Mouse (Mus musculus) lung, embryonic 15.5 days (tissue): ENCODE data around the gene Actr8. TPM values are rescaled to one million over a fixed set of nuclear protein-coding genes. Genes with fewer than 3 reads are reported as not detected.

Experiments
- ATAC-seq: fragments of 200-750 bp; cut with Nextera tagmentation; 2 replicates; pipeline ENCODE4 v1.8.0; 2017; ENCODE audit warnings: moderate number of reproducible peaks, borderline replicate concordance; ENCODE audit not compliant: low FRiP score, low TSS enrichment; ENCODE audit errors: extremely low read depth
- H3K27ac ChIP-seq: fragments of 300-500 bp; sonication (generic); 2 replicates; pipeline ENCODE4 v1.5.1; 2015; ENCODE audit warnings: moderate library complexity, mild to moderate bottlenecking, inconsistent platforms
- H3K27me3 ChIP-seq: fragments of 300-500 bp; sonication (generic); 2 replicates; pipeline ENCODE4 v1.6.1; 2015; ENCODE audit warnings: inconsistent platforms
- H3K36me3 ChIP-seq: fragments of 300-500 bp; sonication (generic); 2 replicates; pipeline ENCODE4 v1.6.1; 2015; ENCODE audit warnings: inconsistent platforms
- H3K4me1 ChIP-seq: fragments of 300-500 bp; sonication (generic); 2 replicates; pipeline ENCODE4 v1.6.1; 2015; ENCODE audit warnings: inconsistent platforms
- H3K4me2 ChIP-seq: fragments of 300-500 bp; sonication (generic); 2 replicates; pipeline ENCODE4 v1.6.1; 2015; ENCODE audit warnings: inconsistent platforms, mild to moderate bottlenecking, moderate library complexity
- H3K4me3 ChIP-seq: fragments of 300-500 bp; sonication (generic); 2 replicates; pipeline ENCODE4 v1.5.1; 2015; ENCODE audit warnings: mild to moderate bottlenecking, inconsistent platforms
- H3K9ac ChIP-seq: fragments of 300-500 bp; sonication (generic); 2 replicates; pipeline ENCODE4 v1.6.1; 2015; ENCODE audit warnings: inconsistent platforms
- H3K9me3 ChIP-seq: fragments of 300-500 bp; sonication (generic); 2 replicates; pipeline ENCODE4 v1.6.1; 2016; ENCODE audit warnings: inconsistent platforms
- WGBS: fragments of 180-500 bp; shearing (Covaris S2); methylation state at CpG from one replicate; pipeline ENCODE4 v1.1.7; 2015; 5-methylcytosine and 5-hydroxymethylcytosine counted together
- polyA plus RNA-seq: library from polyadenylated mRNA; unstranded; fragments of >200 nt; fragmentation: Nextera tagmentation; extraction: Ambion mirVana; gene quantifications from 2 replicates; pipeline ENCODE4 v1.2.1, GENCODE M21; 2015

Actr8 gene
- polyA plus RNA-seq, 1 experiment from 2014 or later, result 69.8 TPM

GRCm38 (mm10) chr14:29968075-29968821 is 9.9 kb upstream of the Actr8 start, which contains the start of gene Selenok:
Gene Selenok (plus strand): TSS chr14:29968308.
- peak within 1 kb of the TSS; percentile 70 for H3K4me3 ChIP-seq
- H3K9ac ChIP-seq, result peak within 1 kb of the TSS; percentile 74
- peaks cover 30% of the 10 kb centered on the region for H3K36me3 ChIP-seq
- peak; percentile 100 for ATAC-seq
- H3K4me2 ChIP-seq, result peak within 1 kb of the TSS; percentile 74
- no peaks in the 10 kb centered on the region for H3K9me3 ChIP-seq
- H3K27me3 ChIP-seq, result no peaks in the 10 kb centered on the region
- peaks cover 10% of the 10 kb centered on the region for H3K4me1 ChIP-seq
- peak within 1 kb of the TSS; percentile 78 for H3K27ac ChIP-seq
- under 1% methylated on average over 49 of the region's 49 CpGs for WGBS

- peaks cover 10% of the 10 kb centered on the region for H3K4me1 ChIP-seq
- no peak overlapping the region for H3K4me2 ChIP-seq
- no peak overlapping the region for H3K27ac ChIP-seq
- ATAC-seq, result no peak
- no peaks in the 10 kb centered on the region for H3K9me3 ChIP-seq
- H3K36me3 ChIP-seq, result peaks cover 48% of the 10 kb centered on the region
- no peaks in the 10 kb centered on the region for H3K27me3 ChIP-seq
- no peak overlapping the region for H3K4me3 ChIP-seq
- 93% methylated on average over 7 of the region's 7 CpGs for WGBS
- no peak overlapping the region for H3K9ac ChIP-seq
These were observed 6.7 kb upstream of the Actr8 start for GRCm38 (mm10) chr14:29971446-29971845.

GRCm38 (mm10) chr14:29971993-29972392 is 6.1 kb upstream of the Actr8 start:
- peaks cover 10% of the 10 kb centered on the region for H3K4me1 ChIP-seq
- 73% methylated on average over 5 of the region's 5 CpGs for WGBS
- no peak for ATAC-seq
- H3K27ac ChIP-seq, result no peak overlapping the region
- no peak overlapping the region for H3K4me2 ChIP-seq
- H3K36me3 ChIP-seq, result peaks cover 48% of the 10 kb centered on the region
- no peaks in the 10 kb centered on the region for H3K27me3 ChIP-seq
- no peak overlapping the region for H3K4me3 ChIP-seq
- H3K9ac ChIP-seq, result no peak overlapping the region
- H3K9me3 ChIP-seq, result no peaks in the 10 kb centered on the region

- Histone ChIP-seq H3K9me3 (no peaks in the 10 kb centered on the region), H3K4me3 (no peak overlapping the region), H3K27ac (no peak overlapping the region), H3K4me1 (peaks cover 10% of the 10 kb centered on the region; the same call in 1 of the 2 replicates), H3K4me2 (no peak overlapping the region), H3K36me3 (peaks cover 50% of the 10 kb centered on the region), H3K27me3 (no peaks in the 10 kb centered on the region), H3K9ac (no peak overlapping the region)
- 95% methylated on average over 6 of the region's 6 CpGs for whole genome bisulfite sequencing
- ATAC-seq, result no peak
These were observed 1.2 kb upstream of the Actr8 start for GRCm38 (mm10) chr14:29976927-29977326.

- Histone ChIP-seq H3K9me3 (no peaks in the 10 kb centered on the region), H3K36me3 (peaks cover 56% of the 10 kb centered on the region), H3K27ac (no peak overlapping the region), H3K4me3 (no peak overlapping the region), H3K9ac (no peak overlapping the region), H3K4me1 (peaks cover 10% of the 10 kb centered on the region; the same call in 1 of the 2 replicates), H3K27me3 (no peaks in the 10 kb centered on the region), H3K4me2 (no peak overlapping the region)
- WGBS, result 94% methylated on average over 10 of the region's 10 CpGs
- ATAC-seq, result no peak
These were observed 2.5 kb downstream of the Actr8 start for GRCm38 (mm10) chr14:29980447-29981205.

GRCm38 (mm10) chr14:29986096-29986495 is 8.0 kb downstream of the Actr8 start:
- H3K4me1 ChIP-seq, result no peaks in the 10 kb centered on the region
- H3K9me3 ChIP-seq, result no peaks in the 10 kb centered on the region
- no peak for ATAC-seq
- H3K27me3 ChIP-seq, result no peaks in the 10 kb centered on the region
- no peak overlapping the region for H3K4me3 ChIP-seq
- no peak overlapping the region for H3K27ac ChIP-seq
- no peak overlapping the region for H3K4me2 ChIP-seq
- H3K36me3 ChIP-seq, result peaks cover 99% of the 10 kb centered on the region
- 95% methylated on average over 4 of the region's 4 CpGs for WGBS
- no peak overlapping the region for H3K9ac ChIP-seq

- Histone ChIP-seq H3K4me1 (no peaks in the 10 kb centered on the region), H3K36me3 (peaks cover 99% of the 10 kb centered on the region), H3K9me3 (no peaks in the 10 kb centered on the region), H3K4me3 (no peak overlapping the region), H3K4me2 (no peak overlapping the region), H3K27me3 (no peaks in the 10 kb centered on the region), H3K27ac (no peak overlapping the region), H3K9ac (no peak overlapping the region)
- no peak for ATAC-seq
- 93% methylated on average over 6 of the region's 6 CpGs for WGBS
These were observed 9.1 kb downstream of the Actr8 start for GRCm38 (mm10) chr14:29987276-29987675.

- Histone ChIP-seq H3K9ac (no peak overlapping the region), H3K27ac (no peak overlapping the region), H3K27me3 (no peaks in the 10 kb centered on the region), H3K4me3 (no peak overlapping the region), H3K4me1 (no peaks in the 10 kb centered on the region), H3K4me2 (no peak overlapping the region), H3K9me3 (no peaks in the 10 kb centered on the region), H3K36me3 (peaks cover 99% of the 10 kb centered on the region)
- ATAC-seq, result no peak
- WGBS, result 86% methylated on average over 9 of the region's 9 CpGs
These were observed 9.6 kb downstream of the Actr8 start for GRCm38 (mm10) chr14:29987739-29988138.

GRCm38 (mm10) chr14:29988337-29988736 is 10.2 kb downstream of the Actr8 start:
- Histone ChIP-seq H3K9me3 (no peaks in the 10 kb centered on the region), H3K36me3 (peaks cover 99% of the 10 kb centered on the region), H3K4me1 (no peaks in the 10 kb centered on the region), H3K4me3 (no peak overlapping the region), H3K27ac (no peak overlapping the region), H3K27me3 (no peaks in the 10 kb centered on the region), H3K4me2 (no peak overlapping the region), H3K9ac (no peak overlapping the region)
- no peak for ATAC-seq
- WGBS, result 91% methylated on average over 4 of the region's 4 CpGs

GRCm38 (mm10) chr14:29994976-29995375 is 16.8 kb downstream of the Actr8 start:
- no peak for ATAC-seq
- Histone ChIP-seq H3K4me1 (0 out of 2 replicates have a peak, but pooled peaks cover 9% of the 10 kb centered on the region), H3K4me3 (no peak overlapping the region), H3K9me3 (no peaks in the 10 kb centered on the region), H3K4me2 (no peak overlapping the region), H3K9ac (no peak overlapping the region), H3K36me3 (peaks cover 71% of the 10 kb centered on the region), H3K27ac (no peak overlapping the region), H3K27me3 (no peaks in the 10 kb centered on the region)
- 87% methylated on average over 4 of the region's 4 CpGs for WGBS

GRCm38 (mm10) chr14:29996000-29996751 is 18.0 kb downstream of the Actr8 start:
- Histone ChIP-seq H3K27ac (no peak overlapping the region), H3K27me3 (no peaks in the 10 kb centered on the region), H3K4me3 (no peak overlapping the region), H3K4me2 (no peak overlapping the region), H3K36me3 (peaks cover 59% of the 10 kb centered on the region), H3K9ac (no peak overlapping the region), H3K9me3 (no peaks in the 10 kb centered on the region), H3K4me1 (0 out of 2 replicates have a peak, but pooled peaks cover 9% of the 10 kb centered on the region)
- no peak for ATAC-seq
- WGBS, result 86% methylated on average over 11 of the region's 11 CpGs
